11 mouse cellular contexts compared by ENCODE assay signal in the genomic region with DNA sequence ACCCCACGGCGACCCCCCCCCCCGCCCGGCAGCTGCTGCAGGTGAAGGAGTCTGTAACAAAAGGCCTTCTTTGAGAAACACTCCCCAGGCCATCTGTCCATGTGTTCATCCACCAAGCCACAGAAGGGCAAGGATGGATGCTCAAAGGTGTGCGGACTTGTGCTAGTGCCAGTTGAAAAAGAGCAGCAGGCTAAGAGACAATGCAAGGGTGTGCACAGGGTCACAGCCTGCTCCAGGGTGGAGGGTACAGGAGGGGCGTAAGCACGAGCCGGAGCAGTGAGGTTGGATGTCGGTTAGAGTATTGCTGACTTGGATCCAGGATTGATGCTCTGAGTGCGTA. TPM values are rescaled to one million over a fixed set of nuclear protein-coding genes. Genes with fewer than 3 reads are reported as not detected.
DNase-seq lines count a peak whose midpoint lies in the region; ATAC-seq and TF ChIP-seq lines count a peak whose summit lies in the region.
"Had no signal": no experiment of that assay in that cellular context is flagged by ENCODE, and none has a peak within 500 bp of the region (broad histone marks: within the 10 kb centered on the region; RNA-seq: fewer than 3 reads in every experiment).

No protein-coding gene starts in this region.

- 8% methylated on average over 10 of the region's 10 CpGs for WGBS in cerebellum, adult 2 months
- WGBS in stomach, embryonic 14.5 days: 43% methylated on average over 10 of the region's 10 CpGs
- WGBS in stomach, postnatal 0 days: 45% methylated on average over 10 of the region's 10 CpGs
- 60% methylated on average over 10 of the region's 10 CpGs for WGBS in limb, embryonic 14.5 days
- 46% methylated on average over 10 of the region's 10 CpGs for WGBS in lung, adult 2 months

- H3K9ac ChIP-seq in stomach, embryonic 14.5 days (replicated peaks; ENCODE audit: low read depth, low read length): no peak overlapping the region
- H3K9ac ChIP-seq in stomach, postnatal 0 days (ENCODE audit: low read length): no peak overlapping the region
- H3K9ac ChIP-seq in limb, embryonic 14.5 days (ENCODE audit: low read depth, low read length, severe bottlenecking): no peak overlapping the region

- TF ChIP-seq POLR2A in cerebellum, adult 2 months (IDR thresholded peaks at IDR 0.05; ENCODE audit: borderline replicate concordance, insufficient read depth, low read length): no peak
- TF ChIP-seq POLR2A in limb, embryonic 14.5 days (IDR thresholded peaks at IDR 0.05; ENCODE audit: borderline replicate concordance, extremely low read depth, insufficient read depth, insufficient read length): no peak
- TF ChIP-seq POLR2A in lung, adult 2 months (IDR thresholded peaks at IDR 0.05; ENCODE audit: borderline replicate concordance, extremely low read depth, low read depth, low read length): no peak

- no peaks in the 10 kb centered on the region for H3K27me3 ChIP-seq in cerebellum, adult 2 months (ENCODE audit: control insufficient read depth, insufficient read depth, low read length)
- peaks cover 2% of the 10 kb centered on the region; the same call in 1 of the 2 replicates for H3K27me3 ChIP-seq in stomach, embryonic 14.5 days (ENCODE audit: control insufficient read depth, insufficient read depth, low read length)
- no peaks in the 10 kb centered on the region; the same call in 1 of the 2 replicates for H3K27me3 ChIP-seq in stomach, postnatal 0 days (ENCODE audit: control insufficient read depth, insufficient read depth, low read length)
- peaks cover 26% of the 10 kb centered on the region for H3K27me3 ChIP-seq in limb, embryonic 14.5 days (ENCODE audit: control insufficient read depth, insufficient read depth, low read length)

- no peaks in the 10 kb centered on the region for H3K36me3 ChIP-seq in stomach, embryonic 14.5 days (ENCODE audit: control insufficient read depth, insufficient read depth, low read length)
- H3K36me3 ChIP-seq in stomach, postnatal 0 days (ENCODE audit: control insufficient read depth, insufficient read depth, low read length): no peaks in the 10 kb centered on the region
- no peaks in the 10 kb centered on the region for H3K36me3 ChIP-seq in limb, embryonic 14.5 days (ENCODE audit: control insufficient read depth, insufficient read depth, low read length)

- H3K4me3 ChIP-seq in cerebellum, adult 2 months (replicated peaks; ENCODE audit: insufficient read depth, low read depth, low read length): peak overlapping the region; percentile 99
- H3K4me3 ChIP-seq in stomach, embryonic 14.5 days (ENCODE audit: low read depth, low read length): no peak overlapping the region
- no peak overlapping the region for H3K4me3 ChIP-seq in stomach, postnatal 0 days (ENCODE audit: low read depth, low read length)
- 0 out of 2 replicates have a peak overlapping the region, but pooled peaks have one; percentile 45 for H3K4me3 ChIP-seq in limb, embryonic 14.5 days (replicated peaks; ENCODE audit: low read length)
- no peak overlapping the region for H3K4me3 ChIP-seq in lung, adult 2 months (replicated peaks; ENCODE audit: extremely low read depth, low read depth, low read length)

- peak in 1 of 2 experiments; percentile 64 for DNase-seq in cerebellum, adult 2 months
- no peak for DNase-seq in stomach, postnatal 0 days (ENCODE audit: low spot score)
- no peak for DNase-seq in limb, embryonic 14.5 days (ENCODE audit: low spot score)
- no peak for DNase-seq in thymus, postnatal 4 days
- no peak for DNase-seq in lung, adult 2 months
- DNase-seq: kidney, adult 2 months had no signal

- TF ChIP-seq EP300 in stomach, postnatal 0 days (optimal IDR thresholded peaks at IDR 0.05): no peak

- no peaks in the 10 kb centered on the region for H3K9me3 ChIP-seq in stomach, embryonic 14.5 days (ENCODE audit: control insufficient read depth, low read depth, low read length)
- no peaks in the 10 kb centered on the region for H3K9me3 ChIP-seq in stomach, postnatal 0 days (ENCODE audit: control insufficient read depth, low read length)
- no peaks in the 10 kb centered on the region for H3K9me3 ChIP-seq in limb, embryonic 14.5 days (ENCODE audit: control insufficient read depth, low read length)

- H3K27ac ChIP-seq in cerebellum, adult 2 months (ENCODE audit: insufficient read depth, low read length): peak overlapping the region; percentile 70
- H3K27ac ChIP-seq in stomach, embryonic 14.5 days (ENCODE audit: low read length): no peak overlapping the region
- H3K27ac ChIP-seq in stomach, postnatal 0 days (replicated peaks): no peak overlapping the region
- no peak overlapping the region for H3K27ac ChIP-seq in limb, embryonic 14.5 days (replicated peaks; ENCODE audit: low read depth, low read length)

- H3K4me2 ChIP-seq in stomach, embryonic 14.5 days (replicated peaks; ENCODE audit: low read depth, low read length): peak overlapping the region; percentile 93; the same call in 1 of the 2 replicates
- H3K4me2 ChIP-seq in stomach, postnatal 0 days (replicated peaks; ENCODE audit: low read depth): no peak overlapping the region
- peak overlapping the region; percentile 86; the same call in 1 of the 2 replicates for H3K4me2 ChIP-seq in limb, embryonic 14.5 days (replicated peaks; ENCODE audit: low read depth, low read length, severe bottlenecking)

- no peak for ATAC-seq in cerebellum, adult (ENCODE audit: insufficient number of reproducible peaks, low FRiP score, low TSS enrichment)
- no peak for ATAC-seq in stomach, embryonic 14.5 days (ENCODE audit: insufficient number of reproducible peaks, insufficient read depth, low FRiP score, low read depth)
- no peak for ATAC-seq in stomach, postnatal 0 days (ENCODE audit: low FRiP score, low TSS enrichment)
- ATAC-seq in limb, embryonic 14.5 days (ENCODE audit: low FRiP score, low read depth): no peak
- no peak for ATAC-seq in monocyte, adult 5-6 weeks (replicated peaks; ENCODE audit: insufficient number of reproducible peaks, low FRiP score, low TSS enrichment, poor library complexity, severe bottlenecking)

- no peak for TF ChIP-seq CTCF in cerebellum, adult 2 months (IDR thresholded peaks at IDR 0.05; ENCODE audit: borderline replicate concordance, insufficient read depth, low read depth, low read length)
- TF ChIP-seq CTCF in stomach, postnatal 0 days (IDR thresholded peaks at IDR 0.05; ENCODE audit: low read depth): no peak
- TF ChIP-seq CTCF in lung, adult 2 months (IDR thresholded peaks at IDR 0.05; ENCODE audit: insufficient read depth, low read length): no peak

- H3K4me1 ChIP-seq in cerebellum, adult 2 months (ENCODE audit: control insufficient read depth, insufficient read depth, low read length): peaks cover 52% of the 10 kb centered on the region
- peaks cover 5% of the 10 kb centered on the region; the same call in 1 of the 2 replicates for H3K4me1 ChIP-seq in stomach, embryonic 14.5 days (ENCODE audit: control insufficient read depth, insufficient read depth, low read length)
- peaks cover 3% of the 10 kb centered on the region; the same call in 1 of the 2 replicates for H3K4me1 ChIP-seq in stomach, postnatal 0 days (replicated peaks; ENCODE audit: control insufficient read depth, insufficient read depth)
- H3K4me1 ChIP-seq in limb, embryonic 14.5 days (ENCODE audit: control insufficient read depth, insufficient read depth, low read length): peaks cover 4% of the 10 kb centered on the region; the same call in 1 of the 2 replicates
- H3K4me1 ChIP-seq in lung, adult 2 months (ENCODE audit: control insufficient read depth, insufficient read depth, low read length): no peaks in the 10 kb centered on the region

RNA-seq across cellular contexts. Expression of gene Gprin1, which starts 1.0 kb away (rescaled TPM):
- polyA plus RNA-seq in cerebellum, adult 2 months (2012; rRNA removed): 41.4 and 45.4 TPM in 2 replicates
- 0.65 and 0.90 TPM in 2 replicates for polyA plus RNA-seq in stomach, embryonic 14.5 days (2014; fragmentation: Nextera tagmentation; extraction: Ambion mirVana)
- polyA plus RNA-seq in stomach, postnatal 0 days (2015; fragmentation: Nextera tagmentation; extraction: Ambion mirVana): 0.27 and 0.31 TPM in 2 replicates
- polyA plus RNA-seq in limb, embryonic 14.5 days (2012; rRNA removed): 0.70 and 0.87 TPM in 2 replicates
- polyA plus RNA-seq in limb, embryonic 14.5 days (2014; fragmentation: Nextera tagmentation; extraction: Ambion mirVana): 0.32 and 0.67 TPM in 2 replicates
- polyA plus RNA-seq in lung, adult 2 months (2012; rRNA removed): 0.07 and 0.09 TPM in 2 replicates
- total RNA-seq in monocyte, adult 5-6 weeks (2017): not detected in 3 replicates

RNA-seq across cellular contexts. Expression of gene Sncb, which starts 17.7 kb away (rescaled TPM):
- 851 and 853 TPM in 2 replicates for polyA plus RNA-seq in cerebellum, adult 2 months (2012; rRNA removed)
- polyA plus RNA-seq in stomach, embryonic 14.5 days (2014; fragmentation: Nextera tagmentation; extraction: Ambion mirVana): 0.59 and 0.74 TPM in 2 replicates
- polyA plus RNA-seq in stomach, postnatal 0 days (2015; fragmentation: Nextera tagmentation; extraction: Ambion mirVana): 0.29 and 0.61 TPM in 2 replicates
- 0.30 TPM in 1 of 2 replicates, not detected in the other for polyA plus RNA-seq in limb, embryonic 14.5 days (2012; rRNA removed)
- polyA plus RNA-seq in limb, embryonic 14.5 days (2014; fragmentation: Nextera tagmentation; extraction: Ambion mirVana): 0.40 TPM in 1 of 2 replicates, not detected in the other
- polyA plus RNA-seq in lung, adult 2 months (2012; rRNA removed): not detected in 2 replicates
- total RNA-seq in monocyte, adult 5-6 weeks (2017): not detected in 3 replicates

RNA-seq across cellular contexts. Expression of gene Eif4e1b, which starts 35.1 kb away (rescaled TPM):
- not detected in 2 replicates for polyA plus RNA-seq in cerebellum, adult 2 months (2012; rRNA removed)
- not detected in 2 replicates for polyA plus RNA-seq in stomach, embryonic 14.5 days (2014; fragmentation: Nextera tagmentation; extraction: Ambion mirVana)
- not detected in 2 replicates for polyA plus RNA-seq in stomach, postnatal 0 days (2015; fragmentation: Nextera tagmentation; extraction: Ambion mirVana)
- not detected in 2 replicates for polyA plus RNA-seq in limb, embryonic 14.5 days (2012; rRNA removed)
- polyA plus RNA-seq in limb, embryonic 14.5 days (2014; fragmentation: Nextera tagmentation; extraction: Ambion mirVana): not detected in 2 replicates
- not detected in 2 replicates for polyA plus RNA-seq in lung, adult 2 months (2012; rRNA removed)
- total RNA-seq in monocyte, adult 5-6 weeks (2017): not detected in 3 replicates
- total RNA-seq: left cerebral cortex, postnatal 36 days had no signal
- polyA plus RNA-seq: kidney, adult 2 months; spleen, adult 2 months had no signal

RNA-seq across cellular contexts. Expression of gene Tspan17, which starts 40.5 kb away (rescaled TPM):
- 87.9 and 89.8 TPM in 2 replicates for polyA plus RNA-seq in cerebellum, adult 2 months (2012; rRNA removed)
- 7.8 and 11.6 TPM in 2 replicates for polyA plus RNA-seq in stomach, embryonic 14.5 days (2014; fragmentation: Nextera tagmentation; extraction: Ambion mirVana)
- 15.4 and 16.8 TPM in 2 replicates for polyA plus RNA-seq in stomach, postnatal 0 days (2015; fragmentation: Nextera tagmentation; extraction: Ambion mirVana)
- 2.0 and 2.6 TPM in 2 replicates for polyA plus RNA-seq in limb, embryonic 14.5 days (2012; rRNA removed)
- 4.4 TPM in 2 replicates for polyA plus RNA-seq in limb, embryonic 14.5 days (2014; fragmentation: Nextera tagmentation; extraction: Ambion mirVana)
- polyA plus RNA-seq in lung, adult 2 months (2012; rRNA removed): 32.1 and 34.7 TPM in 2 replicates
- 6.9 to 18.5 TPM (median 8.1 TPM) in 3 replicates for total RNA-seq in monocyte, adult 5-6 weeks (2017)

RNA-seq across cellular contexts. Expression of gene Cdhr2, which starts 47.4 kb away (rescaled TPM):
- 0.16 and 0.23 TPM in 2 replicates for polyA plus RNA-seq in cerebellum, adult 2 months (2012; rRNA removed)
- 1.00 and 1.1 TPM in 2 replicates for polyA plus RNA-seq in stomach, embryonic 14.5 days (2014; fragmentation: Nextera tagmentation; extraction: Ambion mirVana)
- 1.8 and 3.1 TPM in 2 replicates for polyA plus RNA-seq in stomach, postnatal 0 days (2015; fragmentation: Nextera tagmentation; extraction: Ambion mirVana)
- 0.06 and 0.08 TPM in 2 replicates for polyA plus RNA-seq in limb, embryonic 14.5 days (2012; rRNA removed)
- 0.06 TPM in 1 of 2 replicates, not detected in the other for polyA plus RNA-seq in limb, embryonic 14.5 days (2014; fragmentation: Nextera tagmentation; extraction: Ambion mirVana)
- 0.05 and 1.1 TPM in 2 replicates for polyA plus RNA-seq in lung, adult 2 months (2012; rRNA removed)
- total RNA-seq in monocyte, adult 5-6 weeks (2017): 0.10 TPM in 1 of 3 replicates, not detected in the others

Comparison
In these comparisons a context has a peak if more than half of its experiments do, and no peak if none do; other contexts are left out.
1. H3K4me3 ChIP-seq: peak in cerebellum, adult 2 months (single experiment) and limb, embryonic 14.5 days (single experiment); none in stomach, embryonic 14.5 days (single experiment), stomach, postnatal 0 days (single experiment) and lung, adult 2 months (single experiment).
2. RNA of gene Gprin1, which starts 1.0 kb away (polyA plus RNA-seq): 41.4 to 45.4 TPM in cerebellum, adult 2 months; 0.32 to 0.87 TPM in limb, embryonic 14.5 days, 0.65 to 0.90 TPM in stomach, embryonic 14.5 days, 0.27 to 0.31 TPM in stomach, postnatal 0 days and 0.07 to 0.09 TPM in lung, adult 2 months; every median in the first group is over 10 times any median in the second.
3. RNA of gene Sncb, which starts 17.7 kb away (polyA plus RNA-seq): 851 to 853 TPM in cerebellum, adult 2 months; 0.59 to 0.74 TPM in stomach, embryonic 14.5 days, 0.30 to 0.40 TPM in limb, embryonic 14.5 days, 0.29 to 0.61 TPM in stomach, postnatal 0 days and not detected in lung, adult 2 months; every median in the first group is over 100 times any median in the second.